8 mouse cellular contexts compared by ENCODE assay signal in the genomic region with DNA sequence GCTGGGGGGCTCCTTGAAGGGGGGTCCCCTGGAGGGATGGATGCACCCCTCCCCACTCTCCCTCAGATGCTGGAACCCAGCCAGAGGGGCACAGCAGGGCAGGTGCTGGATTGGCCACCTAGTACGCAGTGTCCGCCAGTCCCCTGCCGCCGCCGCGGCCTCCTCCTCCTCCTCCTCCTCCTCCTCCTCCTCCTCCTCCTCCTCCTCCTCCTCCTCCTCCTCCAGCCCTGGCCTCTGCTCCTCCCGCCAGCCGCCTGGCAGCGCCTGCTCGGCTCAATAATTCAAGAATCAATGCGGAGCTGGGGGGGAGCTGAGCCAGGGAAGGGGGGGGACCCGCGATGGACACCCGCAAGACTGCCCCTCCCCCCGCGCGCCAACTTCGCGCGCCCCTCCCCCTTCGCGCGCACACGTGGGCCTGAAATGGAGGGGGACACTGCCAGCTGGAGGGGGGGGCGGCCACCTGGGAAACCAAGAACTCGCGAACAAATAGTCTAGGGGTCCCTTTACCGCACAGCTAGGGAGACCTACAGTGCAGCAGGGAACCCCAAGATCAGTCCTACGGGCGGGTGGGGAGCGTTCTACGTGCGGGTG. TPM values are rescaled to one million over a fixed set of nuclear protein-coding genes. Genes with fewer than 3 reads are reported as not detected.
DNase-seq lines count a peak whose midpoint lies in the region; ATAC-seq and TF ChIP-seq lines count a peak whose summit lies in the region.

No protein-coding gene starts in this region.

- H3K27me3 ChIP-seq in forebrain, embryonic 15.5 days, result peaks cover 7% of the 10 kb centered on the region; the same call in 1 of the 2 replicates
- peaks cover 56% of the 10 kb centered on the region for H3K27me3 ChIP-seq in hindbrain, embryonic 11.5 days (ENCODE audit: control insufficient read depth, insufficient read depth, low read length)
- peaks cover 83% of the 10 kb centered on the region for H3K27me3 ChIP-seq in midbrain, embryonic 12.5 days

- WGBS in bone marrow, adult 2 months, result 1% methylated on average over 29 of the region's 33 CpGs
- 3% methylated on average over 18 of the region's 33 CpGs for WGBS in forebrain, embryonic 15.5 days
- 3% methylated on average over 21 of the region's 33 CpGs for WGBS in hindbrain, embryonic 11.5 days
- 3% methylated on average over 12 of the region's 33 CpGs for WGBS in midbrain, embryonic 12.5 days

- TF ChIP-seq POLR2A in bone marrow, adult 2 months (IDR thresholded peaks at IDR 0.05; ENCODE audit: borderline replicate concordance, control insufficient read depth, low read depth, low read length), result no peak

- DNase-seq in layer of hippocampus, adult 11-12 months (ENCODE audit: low spot score), result peak; percentile 11
- no peak for DNase-seq in layer of hippocampus, adult 9-10 months (ENCODE audit: low spot score)
- no peak for DNase-seq in hindbrain, embryonic 11.5 days (ENCODE audit: low spot score)
- peak; percentile 13 to 38 for DNase-seq in layer of hippocampus, postnatal 25 days (ENCODE audit: extremely low spot score in 1 of 2, low spot score in 1 of 2)
- DNase-seq in urinary bladder, postnatal 25 days (ENCODE audit: low spot score), result peak; percentile 27

- no peak overlapping the region for H3K27ac ChIP-seq in bone marrow, adult 2 months (ENCODE audit: control insufficient read depth, insufficient read depth, low read depth, low read length, poor library complexity)
- H3K27ac ChIP-seq in forebrain, embryonic 15.5 days (replicated peaks), result peak overlapping the region; percentile 42
- H3K27ac ChIP-seq in hindbrain, embryonic 11.5 days (ENCODE audit: low read depth, low read length), result no peak overlapping the region
- H3K27ac ChIP-seq in midbrain, embryonic 12.5 days (replicated peaks), result no peak overlapping the region

- TF ChIP-seq CTCF in bone marrow, adult 2 months (IDR thresholded peaks at IDR 0.05; ENCODE audit: control insufficient read depth, insufficient read depth, low read length), result no peak

- peak overlapping the region; percentile 52 for H3K4me3 ChIP-seq in bone marrow, adult 2 months (replicated peaks; ENCODE audit: control insufficient read depth, low read depth, low read length)
- peak overlapping the region; percentile 44 for H3K4me3 ChIP-seq in forebrain, embryonic 15.5 days
- peak overlapping the region; percentile 26 for H3K4me3 ChIP-seq in hindbrain, embryonic 11.5 days (ENCODE audit: low read depth, low read length)
- H3K4me3 ChIP-seq in midbrain, embryonic 12.5 days, result peak overlapping the region; percentile 39

- H3K4me1 ChIP-seq in bone marrow, adult 2 months (ENCODE audit: control insufficient read depth, insufficient read depth, low read length), result peaks cover 4% of the 10 kb centered on the region; the same call in 1 of the 2 replicates
- H3K4me1 ChIP-seq in forebrain, embryonic 15.5 days, result peaks cover 50% of the 10 kb centered on the region
- peaks cover 2% of the 10 kb centered on the region for H3K4me1 ChIP-seq in hindbrain, embryonic 11.5 days (replicated peaks; ENCODE audit: control insufficient read depth, insufficient read depth, low read length)
- peaks cover 42% of the 10 kb centered on the region for H3K4me1 ChIP-seq in midbrain, embryonic 12.5 days

- ATAC-seq in forebrain, embryonic 15.5 days (replicated peaks), result no peak
- ATAC-seq in hindbrain, embryonic 11.5 days (ENCODE audit: low FRiP score), result no peak
- ATAC-seq in midbrain, embryonic 12.5 days (ENCODE audit: low FRiP score, low read depth), result no peak

- peak overlapping the region; percentile 63 for H3K4me2 ChIP-seq in forebrain, embryonic 15.5 days (replicated peaks)
- peak overlapping the region; percentile 39 for H3K4me2 ChIP-seq in hindbrain, embryonic 11.5 days (replicated peaks; ENCODE audit: low read depth, low read length)
- H3K4me2 ChIP-seq in midbrain, embryonic 12.5 days (replicated peaks), result peak overlapping the region; percentile 51

- H3K36me3 ChIP-seq in forebrain, embryonic 15.5 days, result no peaks in the 10 kb centered on the region
- H3K36me3 ChIP-seq in hindbrain, embryonic 11.5 days (ENCODE audit: control insufficient read depth, insufficient read depth, low read length), result no peaks in the 10 kb centered on the region
- no peaks in the 10 kb centered on the region for H3K36me3 ChIP-seq in midbrain, embryonic 12.5 days

- H3K9ac ChIP-seq in forebrain, embryonic 15.5 days (replicated peaks), result peak overlapping the region; percentile 55
- H3K9ac ChIP-seq in hindbrain, embryonic 11.5 days (ENCODE audit: low read depth, low read length), result no peak overlapping the region
- H3K9ac ChIP-seq in midbrain, embryonic 12.5 days (replicated peaks), result peak overlapping the region; percentile 41

- no peaks in the 10 kb centered on the region for H3K9me3 ChIP-seq in forebrain, embryonic 15.5 days
- H3K9me3 ChIP-seq in hindbrain, embryonic 11.5 days (ENCODE audit: control insufficient read depth, low read length), result no peaks in the 10 kb centered on the region
- H3K9me3 ChIP-seq in midbrain, embryonic 12.5 days, result no peaks in the 10 kb centered on the region

RNA-seq across cellular contexts. Expression of gene Nfic, which starts 29.3 kb away (rescaled TPM):
- 5.1 and 14.5 TPM in 2 replicates for polyA plus RNA-seq in bone marrow, adult 2 months (2011; ENCODE audit: insufficient read depth, insufficient read length, low replicate concordance, missing spikeins)
- polyA plus RNA-seq in forebrain, embryonic 15.5 days (2015; fragmentation: Nextera tagmentation; extraction: Ambion mirVana), result 24.2 and 29.4 TPM in 2 replicates
- polyA plus RNA-seq in hindbrain, embryonic 11.5 days (2014; fragmentation: Nextera tagmentation; extraction: Ambion mirVana), result 10.9 and 11.9 TPM in 2 replicates
- 10 to 100 TPM; 59.5 to 66.8 TPM for total RNA-seq in layer of hippocampus, postnatal 25 days (2021)
- polyA plus RNA-seq in midbrain, embryonic 12.5 days (2016; fragmentation: Nextera tagmentation; extraction: Ambion mirVana), result 14.7 and 19.7 TPM in 2 replicates

RNA-seq across cellular contexts. Expression of gene Smim24, which starts 33.3 kb away (rescaled TPM):
- 7.9 and 18.0 TPM in 2 replicates for polyA plus RNA-seq in bone marrow, adult 2 months (2011; ENCODE audit: insufficient read depth, insufficient read length, low replicate concordance, missing spikeins)
- polyA plus RNA-seq in forebrain, embryonic 15.5 days (2015; fragmentation: Nextera tagmentation; extraction: Ambion mirVana), result 1.2 and 1.8 TPM in 2 replicates
- 2.7 and 4.1 TPM in 2 replicates for polyA plus RNA-seq in hindbrain, embryonic 11.5 days (2014; fragmentation: Nextera tagmentation; extraction: Ambion mirVana)
- total RNA-seq in layer of hippocampus, postnatal 25 days (2021), result 1 to 10 TPM; 1.4 to 3.1 TPM
- polyA plus RNA-seq in midbrain, embryonic 12.5 days (2016; fragmentation: Nextera tagmentation; extraction: Ambion mirVana), result 2.1 and 2.8 TPM in 2 replicates

RNA-seq across cellular contexts. Expression of gene Gm48552, which starts 37.4 kb away (rescaled TPM):
- polyA plus RNA-seq in bone marrow, adult 2 months (2011; ENCODE audit: insufficient read depth, insufficient read length, low replicate concordance, missing spikeins), result not detected in 2 replicates
- polyA plus RNA-seq in forebrain, embryonic 15.5 days (2015; fragmentation: Nextera tagmentation; extraction: Ambion mirVana), result 2.9 and 3.1 TPM in 2 replicates
- 0.49 and 1.0 TPM in 2 replicates for polyA plus RNA-seq in hindbrain, embryonic 11.5 days (2014; fragmentation: Nextera tagmentation; extraction: Ambion mirVana)
- total RNA-seq in layer of hippocampus, postnatal 25 days (2021), result 1 to 10 TPM; 3.2 to 4.7 TPM
- 0.50 and 2.3 TPM in 2 replicates for polyA plus RNA-seq in midbrain, embryonic 12.5 days (2016; fragmentation: Nextera tagmentation; extraction: Ambion mirVana)

RNA-seq across cellular contexts. Expression of gene Gm48551, which starts 41.9 kb away (rescaled TPM):
- 3.4 and 4.3 TPM in 2 replicates for polyA plus RNA-seq in bone marrow, adult 2 months (2011; ENCODE audit: insufficient read depth, insufficient read length, low replicate concordance, missing spikeins)
- polyA plus RNA-seq in forebrain, embryonic 15.5 days (2015; fragmentation: Nextera tagmentation; extraction: Ambion mirVana), result 5.4 and 6.6 TPM in 2 replicates
- 2.2 and 3.2 TPM in 2 replicates for polyA plus RNA-seq in hindbrain, embryonic 11.5 days (2014; fragmentation: Nextera tagmentation; extraction: Ambion mirVana)
- 1 to 10 TPM; 2.6 to 3.7 TPM for total RNA-seq in layer of hippocampus, postnatal 25 days (2021)
- 4.2 and 5.5 TPM in 2 replicates for polyA plus RNA-seq in midbrain, embryonic 12.5 days (2016; fragmentation: Nextera tagmentation; extraction: Ambion mirVana)

RNA-seq across cellular contexts. Expression of gene Dohh, which starts 41.9 kb away (rescaled TPM):
- 14.6 and 23.0 TPM in 2 replicates for polyA plus RNA-seq in bone marrow, adult 2 months (2011; ENCODE audit: insufficient read depth, insufficient read length, low replicate concordance, missing spikeins)
- 88.2 and 89.0 TPM in 2 replicates for polyA plus RNA-seq in forebrain, embryonic 15.5 days (2015; fragmentation: Nextera tagmentation; extraction: Ambion mirVana)
- 44.8 and 52.6 TPM in 2 replicates for polyA plus RNA-seq in hindbrain, embryonic 11.5 days (2014; fragmentation: Nextera tagmentation; extraction: Ambion mirVana)
- 10 to 100 TPM; 79.1 to 87.1 TPM for total RNA-seq in layer of hippocampus, postnatal 25 days (2021)
- polyA plus RNA-seq in midbrain, embryonic 12.5 days (2016; fragmentation: Nextera tagmentation; extraction: Ambion mirVana), result 63.5 and 67.2 TPM in 2 replicates

Comparison
In these comparisons a context has a peak if more than half of its experiments do, and no peak if none do; other contexts are left out.
1. DNase-seq: peak in layer of hippocampus, adult 11-12 months (single experiment), layer of hippocampus, postnatal 25 days (2 of 2) and urinary bladder, postnatal 25 days (single experiment); none in layer of hippocampus, adult 9-10 months (single experiment) and hindbrain, embryonic 11.5 days (single experiment).
2. Peak in every context shown above with its lines, with median percentiles within 50 percentile points of each other: H3K4me3 ChIP-seq and H3K4me2 ChIP-seq.